Mouse (Mus musculus) hindbrain, embryonic 15.5 days (tissue): ENCODE data around the gene Il4i1. TPM values are rescaled to one million over a fixed set of nuclear protein-coding genes. Genes with fewer than 3 reads are reported as not detected.
"Not testable (repeated sequence)": the region's sequence is repeated elsewhere in the genome, so short reads cannot be mapped to it uniquely, and the experiment has no call there.

Source experiments
- ATAC-seq: fragments of 200-750 bp; cut with Nextera tagmentation; 2 replicates; pipeline ENCODE4 v1.8.0; 2017; ENCODE audit warnings: low read depth, moderate number of reproducible peaks, moderate TSS enrichment; ENCODE audit not compliant: low FRiP score
- H3K27ac ChIP-seq: fragments of 300-500 bp; sonication (generic); replicated peaks from 2 replicates; pipeline ENCODE4 v1.5.1; 2015; ENCODE audit warnings: mild to moderate bottlenecking, inconsistent platforms
- H3K27me3 ChIP-seq: fragments of 300-500 bp; sonication (generic); 2 replicates; pipeline ENCODE4 v1.6.1; 2015; ENCODE audit warnings: control low read depth, inconsistent platforms
- H3K36me3 ChIP-seq: fragments of 300-500 bp; sonication (generic); 2 replicates; pipeline ENCODE4 v1.6.1; 2015; ENCODE audit warnings: control low read depth, inconsistent platforms
- H3K4me1 ChIP-seq: fragments of 300-500 bp; sonication (generic); replicated peaks from 2 replicates; pipeline ENCODE4 v1.6.1; 2015; ENCODE audit warnings: control low read depth, inconsistent platforms
- H3K4me2 ChIP-seq: fragments of 300-500 bp; sonication (generic); 2 replicates; pipeline ENCODE4 v1.6.1; 2015; ENCODE audit warnings: moderate library complexity, mild to moderate bottlenecking, inconsistent platforms
- H3K4me3 ChIP-seq: fragments of 300-500 bp; sonication (generic); 2 replicates; pipeline ENCODE4 v1.5.1; 2015; ENCODE audit warnings: mild to moderate bottlenecking, inconsistent platforms
- H3K9ac ChIP-seq: fragments of 300-500 bp; sonication (generic); 2 replicates; pipeline ENCODE4 v1.6.1; 2015; ENCODE audit warnings: inconsistent platforms
- H3K9me3 ChIP-seq: fragments of 300-500 bp; sonication (generic); 2 replicates; pipeline ENCODE4 v1.6.1; 2016; ENCODE audit warnings: control low read depth, inconsistent platforms
- WGBS: fragments of 180-500 bp; shearing (Covaris S2); methylation state at CpG from one replicate; pipeline ENCODE4 v1.1.7; 2015; 5-methylcytosine and 5-hydroxymethylcytosine counted together
- polyA plus RNA-seq: library from polyadenylated mRNA; unstranded; fragments of >200 nt; fragmentation: Nextera tagmentation; extraction: Ambion mirVana; gene quantifications from 2 replicates; pipeline ENCODE4 v1.2.1, GENCODE M21; 2015

Gene Il4i1
- polyA plus RNA-seq, 1 experiment from 2014 or later = 1.0 TPM

DNA sequence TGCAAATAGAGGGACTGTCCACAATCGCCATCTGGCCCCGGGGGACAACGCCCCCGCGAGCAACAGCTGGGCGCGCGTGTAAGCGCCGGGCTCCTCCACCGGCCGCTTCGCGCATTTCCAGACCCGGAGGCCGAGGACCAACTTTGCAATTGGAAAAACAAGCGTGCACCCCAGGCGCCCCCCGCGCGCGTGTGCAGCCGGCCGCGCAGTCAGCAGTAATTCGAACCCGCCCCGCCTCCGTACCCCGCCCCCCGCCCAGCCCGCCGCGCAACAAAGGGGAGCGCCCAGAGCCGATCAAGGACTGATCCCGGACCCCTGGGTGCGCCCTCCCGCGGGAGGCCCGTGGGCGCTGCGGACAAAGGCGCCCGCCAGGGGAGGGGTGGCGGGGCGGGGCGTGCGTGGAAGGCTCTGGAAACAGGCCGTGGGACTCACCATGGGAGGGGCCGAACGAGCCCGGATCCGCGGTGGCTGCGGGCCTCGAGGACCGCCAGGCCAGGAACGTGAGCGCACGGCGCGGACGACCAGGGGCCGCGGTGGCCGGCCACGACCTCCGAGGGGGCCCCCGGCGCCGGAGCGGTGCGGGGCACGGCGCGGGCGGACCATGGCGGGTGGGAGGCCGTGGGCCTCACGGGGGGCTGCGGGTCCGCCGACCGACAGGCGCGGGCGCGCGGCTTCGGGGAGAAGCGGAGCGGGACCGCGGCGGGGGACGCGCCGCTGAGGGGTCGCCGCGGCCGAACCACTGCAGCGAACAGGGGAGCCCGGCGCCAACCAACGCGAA is 52.9 kb downstream of the Il4i1 start:
- Histone ChIP-seq H3K4me3 (peak overlapping the region; percentile 83), H3K27ac (peak overlapping the region; percentile 98), H3K4me2 (peak overlapping the region; percentile 86), H3K4me1 (peaks cover 52% of the 10 kb centered on the region), H3K9ac (peak overlapping the region; percentile 98), H3K36me3 (peaks cover 9% of the 10 kb centered on the region), H3K9me3 (no peaks in the 10 kb centered on the region), H3K27me3 (no peaks in the 10 kb centered on the region)
- ATAC-seq = peak; percentile 5
- under 1% methylated on average over 81 of the region's 108 CpGs for whole genome bisulfite sequencing

DNA sequence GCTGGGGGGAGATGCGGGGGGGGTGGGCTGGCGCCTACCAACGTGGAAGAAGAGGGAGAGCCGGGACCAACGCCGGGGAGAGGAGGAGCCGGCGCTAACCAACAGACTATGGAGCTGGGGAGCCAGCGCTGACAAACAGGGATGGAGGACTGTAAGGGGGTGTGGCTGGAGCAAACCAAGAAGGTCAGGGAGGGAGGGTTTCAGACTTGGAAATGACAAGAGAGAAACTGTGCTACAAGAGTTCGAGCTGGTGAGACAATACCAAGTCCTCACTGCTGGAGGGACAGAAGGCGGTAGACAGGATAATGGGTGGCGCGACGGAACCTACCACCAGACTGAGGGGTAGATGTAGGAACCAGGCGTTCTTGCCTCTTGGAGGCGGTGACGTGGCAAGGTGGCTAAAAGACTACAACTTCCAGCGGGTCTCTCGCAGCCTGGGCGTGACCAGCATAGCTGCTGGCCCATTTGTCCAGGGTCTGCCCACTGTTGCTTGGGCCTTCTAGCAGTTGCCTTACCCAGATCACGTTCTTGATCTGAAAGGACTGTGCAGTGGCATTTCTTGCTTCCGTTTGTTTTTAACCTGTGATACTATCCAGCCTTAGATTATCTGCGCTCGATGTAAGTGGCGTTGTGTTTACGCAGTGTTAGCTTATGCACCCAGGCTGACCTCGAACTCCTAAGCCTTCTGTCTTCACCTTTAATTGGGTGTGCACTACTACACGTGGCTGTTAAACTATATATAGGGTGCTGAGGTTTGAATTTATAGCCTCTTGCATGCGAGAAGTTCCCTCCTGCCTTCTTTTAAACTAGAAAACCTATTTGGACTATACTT is 53.7 kb downstream of the Il4i1 start, which contains the start of gene Ptov1:
Ptov1 (minus strand) TSS at position 92 of the 832 bp plus-strand sequence.
- H3K4me3 ChIP-seq = peak within 1 kb of the TSS; percentile 83
- 10% methylated on average over 29 of the region's 29 CpGs for WGBS
- H3K4me2 ChIP-seq = peak within 1 kb of the TSS; percentile 86
- 0 out of 2 replicates have a peak, but pooled peaks cover 3% of the 10 kb centered on the region for H3K36me3 ChIP-seq
- peaks cover 44% of the 10 kb centered on the region for H3K4me1 ChIP-seq
- peak; percentile 96 for ATAC-seq
- H3K27ac ChIP-seq = peak within 1 kb of the TSS; percentile 98
- no peaks in the 10 kb centered on the region for H3K27me3 ChIP-seq
- H3K9ac ChIP-seq = peak within 1 kb of the TSS; percentile 98
- no peaks in the 10 kb centered on the region for H3K9me3 ChIP-seq

DNA sequence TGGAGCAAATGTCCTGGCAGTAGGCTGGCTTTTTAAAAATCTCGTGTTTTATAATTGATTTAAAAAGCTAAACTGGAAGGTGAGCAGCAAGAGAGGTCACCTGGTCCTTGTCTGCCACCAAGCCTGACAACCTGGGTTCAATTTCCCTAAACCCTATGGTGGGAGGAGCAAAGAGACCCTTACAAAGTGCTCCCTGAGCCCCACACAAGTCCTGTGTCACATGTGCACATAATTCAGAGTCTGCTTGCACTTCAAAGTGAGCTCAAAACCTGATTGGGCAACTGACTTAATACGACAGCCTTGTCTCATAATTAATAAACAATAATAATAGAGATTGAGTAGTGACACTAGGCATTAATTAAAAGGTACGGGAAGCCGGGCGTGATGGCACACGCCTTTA is 54.4 kb downstream of the Il4i1 start:
- H3K9me3 ChIP-seq = no peaks in the 10 kb centered on the region
- 85% methylated on average over 6 of the region's 6 CpGs for WGBS
- peak overlapping the region; percentile 83 for H3K4me3 ChIP-seq
- peak overlapping the region; percentile 46 for H3K9ac ChIP-seq
- H3K4me2 ChIP-seq = peak overlapping the region; percentile 86
- H3K27me3 ChIP-seq = no peaks in the 10 kb centered on the region
- H3K27ac ChIP-seq = peak overlapping the region; percentile 98
- H3K36me3 ChIP-seq = 0 out of 2 replicates have a peak, but pooled peaks cover 2% of the 10 kb centered on the region
- ATAC-seq = no peak
- peaks cover 37% of the 10 kb centered on the region for H3K4me1 ChIP-seq

DNA sequence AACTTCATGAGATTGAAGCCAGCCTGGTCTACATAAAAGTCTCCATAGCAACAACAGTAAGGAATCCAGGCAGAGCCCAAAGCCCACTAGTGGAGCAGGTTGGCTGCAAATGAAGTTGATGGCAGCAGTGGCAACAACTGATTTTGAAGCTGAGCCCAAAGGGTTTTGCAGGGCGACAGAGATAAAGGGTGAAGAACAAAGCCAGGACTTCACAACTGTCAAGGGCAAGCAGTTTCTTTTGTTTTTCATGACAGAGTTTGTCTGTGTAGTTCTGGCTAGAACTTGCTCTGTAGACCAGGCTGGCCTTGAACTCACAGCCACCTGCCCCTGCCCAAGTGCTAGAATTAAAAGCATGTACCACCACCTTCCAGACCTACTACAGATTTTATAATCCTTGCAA is 55.0 kb downstream of the Il4i1 start:
- Histone ChIP-seq H3K36me3 (0 out of 2 replicates have a peak, but pooled peaks cover 2% of the 10 kb centered on the region), H3K9ac (no peak overlapping the region), H3K4me1 (peaks cover 32% of the 10 kb centered on the region), H3K27me3 (no peaks in the 10 kb centered on the region), H3K4me3 (no peak overlapping the region), H3K9me3 (no peaks in the 10 kb centered on the region), H3K4me2 (no peak overlapping the region), H3K27ac (no peak overlapping the region)
- 11% methylated on average over 1 of the region's 1 CpGs for WGBS
- no peak for ATAC-seq

DNA sequence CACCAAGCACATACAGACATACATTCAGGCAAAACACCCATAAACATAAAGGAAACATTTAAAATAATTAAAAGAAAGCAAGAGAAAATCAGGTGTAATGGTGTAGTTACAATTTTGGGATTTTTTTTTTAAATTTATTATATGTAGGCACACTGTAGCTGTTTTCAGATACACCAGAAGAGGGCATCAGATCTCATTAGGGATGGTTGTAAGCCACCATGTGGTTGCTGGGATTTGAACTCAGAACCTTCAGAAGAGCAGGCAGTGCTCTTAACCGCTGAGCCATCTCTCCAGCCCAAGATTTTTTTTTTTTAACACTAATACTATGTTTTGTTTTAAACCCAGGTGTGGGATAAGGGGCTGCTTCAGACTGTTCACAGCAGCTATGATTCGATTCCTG is 55.6 kb downstream of the Il4i1 start:
- not testable (repeated sequence) for H3K9ac ChIP-seq, H3K4me2 ChIP-seq, ATAC-seq, H3K36me3 ChIP-seq, H3K27me3 ChIP-seq, H3K4me3 ChIP-seq, H3K27ac ChIP-seq, H3K9me3 ChIP-seq
- H3K4me1 ChIP-seq = peaks cover 26% of the 10 kb centered on the region
- WGBS = 95% methylated on average over 2 of the region's 2 CpGs

DNA sequence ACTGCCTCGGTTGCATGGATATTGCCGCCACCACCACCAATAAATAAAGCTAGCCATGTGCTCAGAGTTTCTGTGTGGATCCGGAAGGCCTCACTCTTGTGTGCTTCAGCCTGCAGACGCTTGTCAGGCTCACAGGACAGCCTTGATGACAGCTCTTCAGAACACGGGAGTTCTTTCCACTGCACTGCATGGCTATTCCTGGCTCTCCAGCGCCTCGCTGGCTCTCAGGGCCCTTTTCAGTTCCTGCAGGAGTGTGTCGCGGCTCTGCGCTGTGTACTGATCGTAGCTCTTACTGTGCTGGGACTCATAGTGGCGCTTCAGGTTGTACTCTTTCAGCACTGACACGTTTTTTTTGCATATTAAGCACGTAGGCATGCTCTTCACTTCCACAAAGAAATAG is 61.6 kb downstream of the Il4i1 start:
- no peak for ATAC-seq
- H3K36me3 ChIP-seq = peaks cover 63% of the 10 kb centered on the region
- 87% methylated on average over 14 of the region's 14 CpGs for WGBS
- H3K4me2 ChIP-seq = no peak overlapping the region
- H3K4me1 ChIP-seq = no peaks in the 10 kb centered on the region
- no peak overlapping the region for H3K9ac ChIP-seq
- no peaks in the 10 kb centered on the region for H3K9me3 ChIP-seq
- H3K4me3 ChIP-seq = no peak overlapping the region
- no peaks in the 10 kb centered on the region for H3K27me3 ChIP-seq
- H3K27ac ChIP-seq = no peak overlapping the region

DNA sequence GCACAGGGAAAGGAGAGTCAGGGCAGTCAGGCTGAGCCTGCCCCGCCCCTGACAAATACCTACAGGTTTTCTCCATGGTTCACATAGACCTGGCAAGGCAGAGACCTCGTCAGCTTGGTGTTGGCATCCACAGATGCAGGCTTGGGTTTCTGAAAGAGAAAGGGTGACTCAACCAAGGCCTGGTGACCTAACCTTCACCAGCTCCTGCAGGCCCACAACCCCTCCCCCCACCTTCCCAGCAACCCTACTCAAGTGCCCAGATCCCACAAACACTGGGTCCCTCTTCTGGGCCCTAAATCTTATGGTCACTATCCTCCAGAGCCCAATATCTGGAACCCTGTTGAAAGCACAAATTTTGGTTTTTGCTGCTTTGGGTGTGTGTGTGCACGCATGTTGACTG is 66.8 kb downstream of the Il4i1 start:
- Histone ChIP-seq H3K9ac (no peak overlapping the region), H3K4me2 (no peak overlapping the region), H3K4me1 (no peaks in the 10 kb centered on the region), H3K4me3 (no peak overlapping the region), H3K36me3 (peaks cover 65% of the 10 kb centered on the region), H3K27ac (no peak overlapping the region), H3K27me3 (no peaks in the 10 kb centered on the region), H3K9me3 (no peaks in the 10 kb centered on the region)
- no peak for ATAC-seq
- 93% methylated on average over 3 of the region's 3 CpGs for WGBS

DNA sequence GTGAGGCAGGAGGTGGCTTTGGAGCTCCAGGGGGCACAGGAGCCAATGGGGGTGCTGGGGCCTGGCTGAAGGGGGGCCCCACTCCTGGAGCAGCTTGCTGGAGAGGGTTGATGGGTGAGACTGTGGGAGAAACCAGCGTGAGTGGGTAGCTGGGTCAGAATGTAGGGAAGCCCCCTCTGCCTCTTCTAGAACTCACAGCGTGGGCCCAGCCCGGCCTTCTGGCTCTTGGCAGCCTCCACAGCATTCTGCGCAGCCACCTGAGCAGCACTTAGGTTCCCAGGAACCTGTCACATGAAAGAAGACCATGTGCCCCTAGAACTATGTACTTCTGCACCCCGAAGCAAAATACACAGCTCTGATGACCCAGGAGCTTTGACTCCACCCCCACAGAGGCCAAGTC is 68.5 kb downstream of the Il4i1 start:
- no peak for ATAC-seq
- Histone ChIP-seq H3K9me3 (no peaks in the 10 kb centered on the region), H3K27ac (no peak overlapping the region), H3K4me3 (no peak overlapping the region), H3K4me2 (no peak overlapping the region), H3K27me3 (no peaks in the 10 kb centered on the region), H3K36me3 (peaks cover 55% of the 10 kb centered on the region), H3K4me1 (peaks cover 14% of the 10 kb centered on the region), H3K9ac (no peak overlapping the region)
- WGBS = 95% methylated on average over 5 of the region's 5 CpGs

DNA sequence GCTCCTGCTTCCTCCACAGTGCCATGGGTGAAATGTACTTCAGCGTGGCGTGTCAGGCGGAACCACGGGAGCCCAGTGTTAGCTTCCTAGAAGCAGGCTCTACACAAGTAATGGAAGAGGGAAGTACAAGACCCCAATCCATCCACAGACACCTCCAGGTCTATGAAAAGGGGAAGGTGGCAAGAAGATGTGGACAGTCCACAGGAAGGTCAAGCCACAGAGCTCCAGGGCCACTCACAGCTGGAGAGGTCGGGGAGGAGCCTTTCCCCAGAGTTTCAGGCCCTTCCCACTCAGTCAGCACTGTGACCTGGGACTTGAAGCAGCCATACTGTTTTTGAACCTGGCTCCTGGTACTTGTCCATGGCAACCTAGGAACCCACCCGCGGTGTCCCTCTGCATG is 70.8 kb downstream of the Il4i1 start:
- no peak overlapping the region for H3K9ac ChIP-seq
- 93% methylated on average over 7 of the region's 7 CpGs for WGBS
- no peaks in the 10 kb centered on the region for H3K9me3 ChIP-seq
- ATAC-seq = no peak
- peaks cover 35% of the 10 kb centered on the region for H3K36me3 ChIP-seq
- H3K4me3 ChIP-seq = no peak overlapping the region
- no peak overlapping the region for H3K27ac ChIP-seq
- peaks cover 32% of the 10 kb centered on the region for H3K4me1 ChIP-seq
- no peak overlapping the region for H3K4me2 ChIP-seq
- H3K27me3 ChIP-seq = no peaks in the 10 kb centered on the region

DNA sequence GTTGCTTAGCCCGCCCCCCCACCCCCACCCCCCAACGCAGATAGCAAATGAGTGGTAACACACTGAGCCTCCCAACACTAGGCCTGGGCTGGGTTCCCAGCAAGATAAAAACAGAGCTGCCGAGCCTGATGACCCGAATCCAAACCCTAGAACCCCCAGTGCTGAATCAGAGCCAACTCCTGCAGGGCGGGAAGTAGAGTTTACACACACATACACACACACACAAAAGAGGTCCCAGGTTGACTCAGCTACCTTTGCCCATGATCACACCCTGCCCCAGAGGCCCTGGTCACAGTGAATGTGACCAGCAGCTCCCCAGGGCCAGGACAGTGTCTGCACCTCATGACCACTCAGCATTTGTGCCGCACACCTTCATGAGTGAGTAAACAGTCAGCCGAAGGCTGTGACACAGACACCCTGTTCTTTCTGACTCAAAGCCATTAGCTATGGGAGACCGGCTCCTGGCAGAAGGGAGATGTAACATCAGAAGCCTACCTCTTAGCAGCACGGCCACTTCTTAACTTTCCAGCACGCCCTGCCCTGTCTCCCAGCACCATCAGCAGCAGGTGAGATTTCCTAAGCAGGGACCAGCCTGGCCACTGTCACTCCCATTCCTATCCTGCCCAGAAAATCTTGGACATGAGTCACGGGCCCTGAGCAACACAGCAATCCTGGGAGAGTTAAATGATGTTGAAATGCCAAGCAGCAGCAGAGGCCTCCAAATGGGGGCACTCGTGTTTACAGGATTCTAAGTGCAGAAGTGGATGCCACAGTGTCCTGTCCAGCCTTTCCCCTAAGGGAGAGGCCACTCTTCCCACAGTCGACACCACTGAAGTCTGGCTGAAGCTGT is 72.3 kb downstream of the Il4i1 start:
- Histone ChIP-seq H3K9ac (no peak overlapping the region), H3K27me3 (no peaks in the 10 kb centered on the region), H3K4me3 (no peak overlapping the region), H3K27ac (0 out of 2 replicates have a peak overlapping the region, but pooled peaks have one; percentile 29), H3K9me3 (no peaks in the 10 kb centered on the region), H3K4me2 (peak overlapping the region; percentile 12; the same call in 1 of the 2 replicates), H3K36me3 (peaks cover 22% of the 10 kb centered on the region), H3K4me1 (peaks cover 38% of the 10 kb centered on the region)
- ATAC-seq = no peak
- 79% methylated on average over 13 of the region's 13 CpGs for WGBS

DNA sequence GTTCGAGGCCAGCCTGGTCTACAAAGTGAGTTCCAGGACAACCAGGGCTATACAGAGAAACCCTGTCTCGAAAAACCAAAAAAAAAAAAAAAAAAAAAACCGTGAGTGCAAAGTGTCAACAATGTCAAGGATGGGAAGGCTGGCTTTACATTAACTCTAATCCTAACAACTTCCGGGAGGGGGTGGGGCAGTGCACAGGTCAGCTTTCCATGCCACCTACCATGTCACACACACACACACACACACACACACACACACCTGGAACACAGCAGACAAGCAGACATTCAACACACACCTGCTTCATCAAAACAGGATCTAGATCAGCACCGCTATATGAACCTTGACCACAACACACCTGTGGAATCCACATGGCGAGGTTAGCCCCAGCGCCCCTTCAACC is 74.0 kb downstream of the Il4i1 start:
- Histone ChIP-seq H3K9ac (no peak overlapping the region), H3K4me2 (peak overlapping the region; percentile 89), H3K36me3 (peaks cover 9% of the 10 kb centered on the region), H3K4me1 (peaks cover 54% of the 10 kb centered on the region), H3K27ac (no peak overlapping the region), H3K4me3 (peak overlapping the region; percentile 79; the same call in 1 of the 2 replicates), H3K27me3 (no peaks in the 10 kb centered on the region), H3K9me3 (no peaks in the 10 kb centered on the region)
- WGBS = 89% methylated on average over 7 of the region's 7 CpGs
- no peak for ATAC-seq
